Mouse (Mus musculus): Measurements from ENCODE around the gene Ccdc82. TPM values are rescaled to one million over a fixed set of nuclear protein-coding genes. Genes with fewer than 3 reads are reported as not detected.

The Ccdc82 gene
- polyA plus RNA-seq, 1 experiment from 2014 or later = 12.7 TPM

GRCm38 (mm10) chr9:13256726-13257125 is 10.0 kb downstream of the Ccdc82 start:
- H3K27me3 ChIP-seq = no peaks in the 10 kb centered on the region
- ATAC-seq = no peak
- no peak overlapping the region for H3K4me3 ChIP-seq (replicated peaks)
- H3K9ac ChIP-seq (replicated peaks) = no peak overlapping the region
- no peaks in the 10 kb centered on the region for H3K4me1 ChIP-seq (replicated peaks)
- no peaks in the 10 kb centered on the region for H3K9me3 ChIP-seq
- H3K36me3 ChIP-seq = no peaks in the 10 kb centered on the region; the same call in 1 of the 2 replicates
- H3K4me2 ChIP-seq (replicated peaks) = no peak overlapping the region
- WGBS = 100% methylated on average over 1 of the region's 1 CpGs
- no peak overlapping the region for H3K27ac ChIP-seq

- Histone ChIP-seq H3K4me3 (replicated peaks) (no peak overlapping the region), H3K36me3 (no peaks in the 10 kb centered on the region), H3K27me3 (no peaks in the 10 kb centered on the region), H3K4me1 (replicated peaks) (no peaks in the 10 kb centered on the region), H3K9me3 (no peaks in the 10 kb centered on the region), H3K4me2 (replicated peaks) (no peak overlapping the region), H3K27ac (no peak overlapping the region), H3K9ac (replicated peaks) (no peak overlapping the region)
- ATAC-seq = no peak
- 97% methylated on average over 2 of the region's 2 CpGs for WGBS
Observed at GRCm38 (mm10) chr9:13258173-13258572, 11.4 kb downstream of the Ccdc82 start.

GRCm38 (mm10) chr9:13260980-13261379 is 14.2 kb downstream of the Ccdc82 start:
- no peak overlapping the region for H3K27ac ChIP-seq
- H3K36me3 ChIP-seq = no peaks in the 10 kb centered on the region
- no peaks in the 10 kb centered on the region for H3K4me1 ChIP-seq (replicated peaks)
- H3K4me3 ChIP-seq (replicated peaks) = no peak overlapping the region
- no peak for ATAC-seq
- 93% methylated on average over 3 of the region's 3 CpGs for WGBS
- H3K27me3 ChIP-seq = no peaks in the 10 kb centered on the region
- H3K4me2 ChIP-seq (replicated peaks) = no peak overlapping the region
- no peak overlapping the region for H3K9ac ChIP-seq (replicated peaks)
- no peaks in the 10 kb centered on the region for H3K9me3 ChIP-seq

GRCm38 (mm10) chr9:13273219-13273618 is 26.5 kb downstream of the Ccdc82 start:
- Histone ChIP-seq H3K27ac (no peak overlapping the region), H3K9ac (replicated peaks) (no peak overlapping the region), H3K4me2 (replicated peaks) (no peak overlapping the region), H3K36me3 (no peaks in the 10 kb centered on the region), H3K4me1 (replicated peaks) (no peaks in the 10 kb centered on the region), H3K27me3 (no peaks in the 10 kb centered on the region), H3K4me3 (replicated peaks) (no peak overlapping the region), H3K9me3 (no peaks in the 10 kb centered on the region)
- no peak for ATAC-seq
- 87% methylated on average over 1 of the region's 1 CpGs for WGBS

GRCm38 (mm10) chr9:13287482-13287881 is 40.7 kb downstream of the Ccdc82 start:
- H3K27me3 ChIP-seq = no peaks in the 10 kb centered on the region
- H3K4me3 ChIP-seq (replicated peaks) = no peak overlapping the region
- H3K4me2 ChIP-seq (replicated peaks) = no peak overlapping the region
- 71% methylated on average over 2 of the region's 2 CpGs for WGBS
- H3K9me3 ChIP-seq = no peaks in the 10 kb centered on the region
- no peak overlapping the region for H3K9ac ChIP-seq (replicated peaks)
- no peaks in the 10 kb centered on the region for H3K36me3 ChIP-seq
- H3K4me1 ChIP-seq (replicated peaks) = no peaks in the 10 kb centered on the region
- no peak for ATAC-seq
- no peak overlapping the region for H3K27ac ChIP-seq

- Histone ChIP-seq H3K27me3 (no peaks in the 10 kb centered on the region), H3K4me3 (replicated peaks) (peak overlapping the region; percentile 59), H3K36me3 (no peaks in the 10 kb centered on the region), H3K9me3 (no peaks in the 10 kb centered on the region), H3K27ac (peak overlapping the region; percentile 83), H3K9ac (replicated peaks) (peak overlapping the region; percentile 74), H3K4me1 (replicated peaks) (peaks cover 45% of the 10 kb centered on the region), H3K4me2 (replicated peaks) (peak overlapping the region; percentile 85)
- under 1% methylated on average over 28 of the region's 28 CpGs for WGBS
- peak; percentile 92 for ATAC-seq
Observed at GRCm38 (mm10) chr9:13296274-13297121, 49.7 kb downstream of the Ccdc82 start.

GRCm38 (mm10) chr9:13297122-13297667 is 50.4 kb downstream of the Ccdc82 start:
- peak overlapping the region; percentile 85 for H3K4me2 ChIP-seq (replicated peaks)
- ATAC-seq = no peak
- H3K27ac ChIP-seq = peak overlapping the region; percentile 83
- H3K4me1 ChIP-seq (replicated peaks) = peaks cover 52% of the 10 kb centered on the region
- no peaks in the 10 kb centered on the region for H3K36me3 ChIP-seq
- no peaks in the 10 kb centered on the region for H3K9me3 ChIP-seq
- 0% methylated on average over 12 of the region's 12 CpGs for WGBS
- H3K27me3 ChIP-seq = no peaks in the 10 kb centered on the region
- peak overlapping the region; percentile 59 for H3K4me3 ChIP-seq (replicated peaks)
- H3K9ac ChIP-seq (replicated peaks) = peak overlapping the region; percentile 74

- Histone ChIP-seq H3K4me3 (replicated peaks) (peak within 1 kb of the TSS; percentile 59), H3K27me3 (no peaks in the 10 kb centered on the region), H3K27ac (peak within 1 kb of the TSS; percentile 83), H3K9me3 (no peaks in the 10 kb centered on the region), H3K9ac (replicated peaks) (peak within 1 kb of the TSS; percentile 74), H3K4me2 (replicated peaks) (peak within 1 kb of the TSS; percentile 85), H3K4me1 (replicated peaks) (peaks cover 59% of the 10 kb centered on the region), H3K36me3 (no peaks in the 10 kb centered on the region)
- 0% methylated on average over 23 of the region's 23 CpGs for WGBS
- ATAC-seq = peak; percentile 83
Observed at GRCm38 (mm10) chr9:13297668-13298512, 51.1 kb downstream of the Ccdc82 start, which contains the start of gene Maml2. Maml2 (plus strand) TSS chr9:13297957.

- no peak for ATAC-seq
- H3K27ac ChIP-seq = no peak overlapping the region
Observed at GRCm38 (mm10) chr9:13298513-13298878, 51.7 kb downstream of the Ccdc82 start.

GRCm38 (mm10) chr9:13299190-13299589 is 52.4 kb downstream of the Ccdc82 start:
- peaks cover 72% of the 10 kb centered on the region for H3K4me1 ChIP-seq (replicated peaks)
- peak overlapping the region; percentile 85 for H3K4me2 ChIP-seq (replicated peaks)
- no peak overlapping the region for H3K9ac ChIP-seq (replicated peaks)

More at GRCm38 (mm10) chr9:13298513-13298878, 51.7 kb downstream of the Ccdc82 start:
- Histone ChIP-seq H3K27me3 (no peaks in the 10 kb centered on the region), H3K4me1 (replicated peaks) (peaks cover 65% of the 10 kb centered on the region), H3K9me3 (no peaks in the 10 kb centered on the region), H3K4me3 (replicated peaks) (peak overlapping the region; percentile 59), H3K9ac (replicated peaks) (peak overlapping the region; percentile 74), H3K36me3 (no peaks in the 10 kb centered on the region), H3K4me2 (replicated peaks) (peak overlapping the region; percentile 85)
- WGBS = 26% methylated on average over 9 of the region's 9 CpGs

GRCm38 (mm10) chr9:13300041-13300441 is 53.3 kb downstream of the Ccdc82 start:
- Histone ChIP-seq H3K4me1 (replicated peaks) (peaks cover 78% of the 10 kb centered on the region), H3K27me3 (no peaks in the 10 kb centered on the region), H3K9ac (replicated peaks) (peak overlapping the region; percentile 37; the same call in 1 of the 2 replicates), H3K4me3 (replicated peaks) (peak overlapping the region; percentile 59), H3K9me3 (no peaks in the 10 kb centered on the region), H3K27ac (no peak overlapping the region), H3K36me3 (no peaks in the 10 kb centered on the region), H3K4me2 (replicated peaks) (peak overlapping the region; percentile 85)
- 42% methylated on average over 3 of the region's 3 CpGs for WGBS
- no peak for ATAC-seq

More at GRCm38 (mm10) chr9:13299190-13299589, 52.4 kb downstream of the Ccdc82 start:
- H3K27me3 ChIP-seq = no peaks in the 10 kb centered on the region
- no peak for ATAC-seq
- H3K36me3 ChIP-seq = no peaks in the 10 kb centered on the region
- H3K27ac ChIP-seq = 0 out of 2 replicates have a peak overlapping the region, but pooled peaks have one; percentile 3
- peak overlapping the region; percentile 59 for H3K4me3 ChIP-seq (replicated peaks)
- H3K9me3 ChIP-seq = no peaks in the 10 kb centered on the region
- 81% methylated on average over 6 of the region's 6 CpGs for WGBS
